Mouse (Mus musculus): ENCODE data around the gene Mast3.
"Not testable (repeated sequence)": the region's sequence is repeated elsewhere in the genome, so short reads cannot be mapped to it uniquely, and the experiment has no call there.

Gene Mast3

DNA sequence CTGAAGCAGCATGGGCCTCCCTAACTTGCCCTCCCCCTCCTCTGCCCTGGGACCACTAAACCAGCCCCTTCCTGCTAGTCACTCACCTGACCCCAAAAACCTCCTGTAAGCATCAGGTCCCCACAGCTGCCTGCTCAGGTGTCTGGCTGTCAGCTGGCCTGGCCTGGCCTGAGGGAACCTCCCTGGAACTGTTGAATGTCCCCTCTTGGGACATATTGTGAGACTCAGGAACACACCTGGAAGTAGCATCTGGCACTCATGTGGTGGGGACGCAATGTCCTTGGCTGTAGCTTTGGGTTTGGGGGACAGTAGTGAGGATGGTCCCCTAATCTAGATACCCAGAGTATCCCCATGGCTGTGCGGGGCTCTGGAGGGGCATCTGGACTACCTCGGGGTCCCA is 29.2 kb upstream of the Mast3 start:
- no peak for DNase-seq (ENCODE audit: low spot score)

DNA sequence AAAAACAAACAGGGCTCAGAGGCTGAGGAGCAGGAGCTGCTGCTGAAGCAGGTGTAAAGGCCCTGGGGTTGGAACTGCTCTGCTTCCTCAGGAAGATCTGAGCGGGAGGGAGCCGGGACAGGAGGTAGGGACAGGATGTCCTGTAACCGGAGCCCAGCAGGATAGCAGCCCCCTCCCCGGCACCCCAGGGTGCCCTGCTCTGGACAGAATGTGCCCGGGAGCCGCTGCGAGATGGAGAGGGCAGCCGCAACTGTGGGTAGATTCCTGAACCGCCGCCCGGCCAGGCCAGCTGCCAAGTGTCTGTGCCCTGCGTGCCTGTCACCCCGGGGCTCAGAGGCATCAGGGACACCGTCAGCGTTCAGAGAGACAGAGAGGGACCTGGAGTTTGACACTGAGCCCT is 28.7 kb upstream of the Mast3 start:
- no peak for DNase-seq (ENCODE audit: low spot score)

DNA sequence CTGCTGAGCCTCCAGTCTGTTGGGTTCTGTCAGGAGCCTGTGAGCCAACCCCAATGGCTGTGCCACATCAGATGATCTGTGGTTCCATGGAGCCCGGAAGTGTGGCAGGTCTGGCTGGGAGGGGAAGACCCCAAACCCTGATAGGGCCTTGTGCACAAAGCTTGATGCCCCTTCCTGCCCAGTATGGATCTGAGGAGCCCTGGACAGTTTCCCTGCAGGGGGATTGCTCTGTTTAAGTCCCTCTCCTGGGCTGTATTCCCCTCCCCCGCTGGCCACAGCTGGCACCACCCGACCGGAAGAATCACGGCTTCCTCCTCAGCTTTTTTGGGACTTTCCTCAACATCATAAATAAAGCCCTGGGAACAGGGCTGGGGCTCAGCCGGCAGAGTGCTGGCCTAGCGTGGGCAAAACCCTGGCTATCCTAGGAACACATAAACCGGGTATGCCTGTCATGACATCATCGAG is 28.2 kb upstream of the Mast3 start:
- no peak for DNase-seq (ENCODE audit: low spot score)

DNA sequence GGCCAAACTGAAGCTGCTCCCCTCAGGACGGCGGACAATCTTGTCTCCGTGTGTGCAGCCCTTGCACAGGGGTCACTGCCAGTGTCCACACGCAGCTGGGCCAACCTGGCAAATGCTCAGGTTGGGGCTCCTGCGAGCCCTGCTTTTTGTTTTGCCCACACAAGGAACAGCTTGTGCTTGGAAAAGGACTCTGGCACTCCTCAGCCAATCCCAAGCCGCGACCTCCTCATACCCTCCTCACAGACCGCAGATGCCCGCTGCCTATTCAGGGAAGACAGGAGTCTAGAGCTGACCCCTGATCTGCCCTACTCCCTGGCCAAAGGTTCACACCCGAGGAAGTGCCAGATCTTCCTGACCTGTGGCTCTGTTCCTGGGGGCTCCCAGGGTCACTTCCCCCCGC is 27.5 kb upstream of the Mast3 start:
- no peak for DNase-seq (ENCODE audit: low spot score)

DNA sequence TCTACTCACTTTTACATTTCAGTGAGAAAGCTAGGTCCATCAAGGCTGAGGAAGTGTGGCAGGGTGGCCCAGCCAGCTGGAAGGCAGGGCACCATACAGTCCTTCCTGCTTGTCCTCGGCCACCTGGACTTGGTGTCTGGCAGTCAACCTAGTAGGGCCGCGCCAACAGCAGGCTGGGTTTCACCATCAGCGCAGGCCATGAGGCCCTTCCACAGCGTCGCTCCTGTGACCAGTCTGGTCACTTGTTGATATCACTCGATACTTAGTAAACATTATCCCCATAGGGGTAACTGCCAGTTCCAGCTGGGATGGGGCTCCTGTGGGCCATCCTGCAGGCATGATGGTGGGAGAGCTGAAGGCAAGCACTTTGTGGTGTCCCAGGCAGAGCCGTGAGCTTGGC is 26.7 kb upstream of the Mast3 start:
- no peak for DNase-seq (ENCODE audit: low spot score)

DNA sequence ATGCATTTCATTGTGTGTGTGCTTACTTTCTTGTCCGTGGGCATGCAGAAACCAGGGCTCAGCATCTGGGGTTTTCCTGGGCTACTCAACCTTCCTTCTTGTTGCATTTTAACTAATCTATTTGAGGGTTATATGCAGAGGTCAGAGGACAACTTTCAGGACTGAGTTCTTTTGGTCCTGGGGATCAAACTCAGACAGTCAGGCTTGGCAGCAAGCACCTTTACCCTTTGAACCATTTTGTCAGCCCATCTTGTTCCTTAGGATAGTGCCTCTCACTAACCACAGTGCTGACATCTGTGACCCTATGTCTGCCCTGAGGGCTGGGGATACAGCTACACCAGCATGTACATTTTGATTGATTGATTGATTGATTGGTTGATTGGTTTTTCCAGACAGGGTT is 22.9 kb upstream of the Mast3 start:
- DNase-seq (ENCODE audit: low spot score) = no peak

DNA sequence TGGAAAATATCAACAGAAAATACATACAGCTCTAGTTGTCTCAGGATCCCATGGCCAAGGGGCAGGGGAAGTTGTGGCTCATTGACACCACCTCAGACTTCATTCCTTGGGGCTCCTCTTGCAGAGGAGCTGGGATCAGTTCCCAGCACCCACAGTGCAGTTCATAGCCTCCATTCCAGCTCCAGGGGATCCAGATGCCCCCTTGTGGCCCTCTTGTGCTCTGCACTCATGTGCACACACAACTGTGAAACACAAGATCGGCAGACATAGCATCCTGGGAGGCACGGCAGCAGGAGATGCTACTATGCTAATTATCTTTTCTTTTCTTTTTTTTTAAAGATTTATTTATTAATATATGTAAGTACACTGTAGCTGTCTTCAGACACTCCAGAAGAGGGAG is 22.2 kb upstream of the Mast3 start:
- no peak for DNase-seq (ENCODE audit: low spot score)

DNA sequence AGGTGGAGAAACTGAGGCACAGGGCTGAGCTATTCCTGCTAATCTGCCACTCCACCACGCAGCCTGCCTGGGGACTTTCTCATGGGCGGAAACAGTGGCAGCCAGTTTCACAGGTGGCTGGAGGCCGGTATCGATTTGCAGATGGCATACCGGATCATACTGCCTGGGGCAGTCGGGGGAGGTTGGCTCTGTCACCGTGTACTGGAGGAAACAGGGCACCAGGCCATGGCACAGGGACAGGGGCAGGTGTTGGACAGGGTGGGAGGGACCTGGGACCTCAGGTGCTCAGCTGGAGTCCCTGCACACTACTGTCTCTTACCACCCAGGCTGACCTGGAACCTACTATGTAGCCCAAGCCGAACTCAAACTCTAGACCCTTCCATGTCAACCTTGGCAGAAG is 21.0 kb upstream of the Mast3 start:
- DNase-seq (ENCODE audit: low spot score) = no peak

DNA sequence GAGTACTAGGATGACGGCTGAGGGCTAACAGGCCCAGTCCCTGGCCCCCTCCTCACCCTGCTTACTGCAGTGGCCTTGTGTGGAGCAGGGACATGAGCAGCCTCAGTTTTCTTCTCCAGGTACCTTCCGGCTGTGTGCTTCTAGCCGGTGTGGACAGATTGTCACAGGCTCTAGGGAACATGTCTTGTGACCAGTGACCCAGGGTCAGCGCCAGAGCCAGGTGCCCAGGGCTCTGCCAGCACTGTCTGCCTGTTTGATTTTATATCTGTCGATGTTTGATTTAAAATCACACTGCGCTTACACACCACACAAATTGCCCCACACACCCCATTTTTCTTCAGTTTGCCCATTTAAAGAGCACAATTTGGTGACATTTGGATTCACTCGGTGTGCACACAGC is 18.9 kb upstream of the Mast3 start:
- no peak for DNase-seq (ENCODE audit: low spot score)

DNA sequence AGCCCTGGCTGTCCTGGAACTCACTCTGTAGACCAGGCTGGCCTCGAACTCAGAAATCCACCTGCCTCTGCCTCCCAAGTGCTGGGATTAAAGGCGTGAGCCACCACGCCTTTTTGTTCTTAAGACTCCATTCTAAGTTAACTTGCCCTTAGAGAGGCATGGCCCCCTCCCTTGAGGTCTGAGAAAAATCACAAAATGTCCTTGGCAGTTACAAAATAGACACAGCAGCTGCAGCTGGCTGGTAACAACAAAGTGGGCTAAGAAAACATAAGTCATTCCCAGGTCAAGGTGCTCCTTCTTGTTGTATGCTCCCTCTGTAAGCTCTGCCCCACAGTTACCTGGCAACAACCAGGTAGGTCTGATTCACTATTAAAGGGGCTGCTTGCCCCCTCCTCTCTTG is 17.7 kb upstream of the Mast3 start:
- DNase-seq (ENCODE audit: low spot score) = not testable (repeated sequence)

DNA sequence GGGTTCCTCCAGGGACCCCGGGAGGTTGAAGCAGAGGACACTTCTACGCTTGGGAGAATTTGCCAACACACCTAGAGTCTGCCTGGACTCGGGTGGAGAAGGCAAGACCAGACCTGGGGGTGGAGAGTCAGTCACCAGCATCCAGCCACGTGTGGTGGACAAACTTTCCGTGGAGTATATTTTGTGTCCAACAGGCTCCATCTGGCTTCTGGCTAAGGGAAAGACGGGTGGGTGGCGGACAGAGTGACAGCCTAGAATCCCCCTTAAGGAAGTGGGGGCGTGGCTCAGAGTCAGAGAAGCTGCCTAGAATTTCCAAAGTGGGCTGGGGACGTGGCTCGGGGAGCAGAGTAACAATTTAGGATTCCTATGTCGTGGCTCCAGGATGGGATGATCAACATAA is 17.1 kb upstream of the Mast3 start:
- no peak for DNase-seq (ENCODE audit: low spot score)

DNA sequence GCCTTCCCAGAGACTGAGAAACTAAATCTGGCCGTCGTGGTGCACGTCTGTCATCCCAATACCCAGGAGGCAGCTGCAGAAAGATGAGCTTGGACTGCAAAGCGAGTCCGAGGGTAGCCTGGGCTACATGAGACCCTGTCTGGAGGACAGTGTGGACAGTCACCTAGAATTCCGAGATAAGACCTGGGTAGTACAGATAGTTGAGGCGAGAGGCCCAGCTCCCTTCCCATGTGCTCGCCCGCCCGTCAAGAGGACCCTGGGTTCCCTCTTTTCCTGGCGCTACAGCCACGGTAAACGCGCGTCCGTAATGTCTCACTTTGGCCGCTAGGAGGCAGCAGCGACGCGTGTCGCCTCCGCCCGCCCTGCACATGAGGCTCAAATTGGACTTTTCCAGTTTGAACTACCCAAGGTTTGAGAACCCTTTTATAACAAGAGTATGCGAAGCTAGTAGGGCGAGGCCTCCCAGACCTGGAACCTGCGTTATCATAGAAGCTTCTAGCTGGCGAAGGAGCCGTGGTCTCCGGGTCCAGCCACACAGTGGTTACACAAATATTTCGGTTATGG is 16.6 kb upstream of the Mast3 start:
- DNase-seq (ENCODE audit: low spot score) = no peak

DNA sequence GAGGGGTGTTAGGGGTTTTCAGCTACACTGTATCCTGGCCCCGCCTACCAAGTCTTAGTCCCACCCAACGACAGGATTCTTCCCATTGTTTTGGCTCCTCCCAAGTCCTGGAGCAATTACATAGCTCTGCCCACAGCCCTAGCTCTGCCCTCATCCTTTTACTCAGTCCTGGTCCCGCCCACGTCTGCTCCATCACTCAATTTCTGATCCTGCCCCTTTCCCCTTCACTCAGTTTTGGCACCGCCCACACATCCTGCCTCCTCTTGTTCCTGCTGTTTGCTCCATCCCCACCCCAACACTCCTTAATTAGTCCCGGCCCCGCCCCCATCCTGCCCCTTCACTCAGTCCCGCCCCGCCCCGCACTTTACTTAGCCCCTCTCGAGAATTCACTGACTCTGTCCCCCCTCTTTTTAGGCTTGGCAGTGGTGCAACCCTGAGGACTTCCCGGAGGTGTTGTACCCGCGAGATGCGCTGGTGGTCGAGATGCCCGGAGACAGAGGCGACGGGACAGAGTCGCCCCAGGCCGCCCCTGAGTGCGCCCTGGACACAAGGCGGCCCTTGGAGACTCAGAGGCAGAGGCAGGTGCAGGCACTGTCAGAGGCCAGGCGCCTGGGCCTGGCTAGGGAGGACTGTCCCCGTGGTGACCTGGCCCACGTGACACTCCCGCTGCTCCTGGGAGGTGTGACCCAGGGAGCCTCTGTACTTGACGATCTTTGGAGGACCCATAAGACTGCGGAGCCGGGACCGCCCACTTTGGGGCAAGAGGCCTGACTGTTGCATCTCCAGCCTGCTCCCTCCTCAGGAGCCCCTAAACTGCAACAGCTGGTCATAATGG is 15.5 kb upstream of the Mast3 start:
- DNase-seq (ENCODE audit: low spot score) = no peak

DNA sequence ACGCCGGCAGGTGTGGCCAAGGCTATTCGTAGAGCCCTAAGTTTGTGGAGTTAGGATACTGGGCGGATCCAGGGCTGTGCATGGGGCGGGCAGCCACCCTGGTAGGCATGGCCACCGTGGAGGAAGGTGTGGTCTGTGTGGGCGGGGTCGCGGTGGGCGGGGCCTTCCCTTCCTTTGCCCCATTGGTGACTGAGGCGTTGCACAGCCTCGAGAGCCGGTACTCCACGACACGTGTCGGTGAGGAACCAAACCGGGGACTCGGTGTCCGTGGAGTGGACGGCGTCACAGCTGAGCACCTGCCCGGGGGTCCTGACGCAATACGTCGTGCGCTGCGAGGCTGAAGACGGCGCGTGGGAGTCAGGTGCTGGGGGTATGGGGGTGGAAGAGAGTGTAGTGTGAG is 11.8 kb upstream of the Mast3 start:
- no peak for DNase-seq (ENCODE audit: low spot score)

DNA sequence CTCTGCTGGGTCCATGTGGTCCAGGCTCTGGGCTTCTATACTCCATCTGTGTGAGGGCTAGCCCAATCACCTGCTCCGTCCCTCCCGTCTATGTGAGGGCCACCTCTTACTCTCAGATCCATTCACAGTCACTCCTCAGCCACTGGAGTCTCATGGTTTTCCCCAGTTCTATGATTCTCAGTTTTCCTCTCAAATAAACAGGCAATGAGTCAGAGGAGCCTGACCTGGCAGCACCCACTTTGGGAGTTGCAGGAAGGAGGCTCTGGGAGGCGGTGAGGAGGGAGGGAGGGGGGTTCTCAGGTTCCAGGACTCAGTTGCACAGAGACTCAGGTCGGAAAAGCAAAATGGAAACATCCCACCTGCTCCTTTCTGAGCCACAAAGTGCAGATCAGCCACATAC is 8.0 kb upstream of the Mast3 start:
- no peak for DNase-seq (ENCODE audit: low spot score)

DNA sequence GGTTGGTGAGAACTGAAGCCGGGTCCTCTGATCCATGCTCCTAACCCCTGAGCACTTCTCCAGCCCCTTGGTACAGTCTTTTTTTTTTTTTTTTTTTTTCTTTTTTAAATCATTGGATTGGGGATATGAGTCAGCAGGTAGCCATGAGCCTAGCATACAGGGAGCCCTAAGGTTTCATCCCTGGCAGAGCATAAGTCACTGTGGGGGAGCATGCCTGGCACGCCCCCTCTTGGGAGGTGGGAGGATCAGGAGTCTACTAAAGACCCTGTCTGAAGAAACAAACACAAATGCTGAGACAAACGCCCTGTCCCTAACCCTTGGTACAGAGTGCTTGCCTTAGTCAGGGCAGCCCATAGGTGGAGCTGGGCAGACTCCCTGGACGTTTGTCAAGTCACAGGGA is 7.2 kb upstream of the Mast3 start:
- DNase-seq (ENCODE audit: low spot score) = no peak

DNA sequence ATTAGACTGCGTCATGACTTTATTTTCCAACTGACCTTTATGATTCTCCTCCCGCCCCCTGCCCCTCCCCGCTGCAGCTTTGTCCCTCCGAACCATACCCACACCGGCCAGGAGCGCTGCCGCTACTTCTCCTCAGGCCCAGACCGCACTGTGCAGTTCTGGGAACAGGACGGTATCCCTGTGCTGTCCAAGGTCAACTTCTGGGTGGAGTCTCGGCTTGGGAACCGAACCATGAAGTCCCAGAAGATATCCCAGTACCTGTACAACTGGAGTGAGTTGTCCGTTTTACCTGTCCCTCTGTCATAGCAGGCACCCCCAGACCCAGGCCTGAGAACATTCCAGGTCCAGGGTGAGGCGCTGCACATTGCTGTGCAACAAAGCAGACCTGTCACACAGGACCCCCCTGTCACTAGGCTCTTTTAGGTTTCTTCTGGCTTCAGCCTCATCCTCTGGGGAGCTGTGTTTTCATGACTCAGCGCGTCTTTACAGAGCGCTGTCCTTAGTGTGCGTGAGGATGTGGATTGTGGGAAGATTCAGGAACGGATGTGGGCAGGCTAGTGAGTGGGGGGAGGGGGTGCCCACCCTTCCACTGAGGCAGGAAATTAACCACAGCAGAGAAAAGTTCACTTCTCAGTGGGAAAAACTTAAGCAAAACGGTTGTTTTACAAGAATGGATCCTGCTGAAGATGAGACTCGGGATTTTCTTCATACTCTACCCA is 6.3 kb upstream of the Mast3 start:
- no peak for DNase-seq (ENCODE audit: low spot score)

DNA sequence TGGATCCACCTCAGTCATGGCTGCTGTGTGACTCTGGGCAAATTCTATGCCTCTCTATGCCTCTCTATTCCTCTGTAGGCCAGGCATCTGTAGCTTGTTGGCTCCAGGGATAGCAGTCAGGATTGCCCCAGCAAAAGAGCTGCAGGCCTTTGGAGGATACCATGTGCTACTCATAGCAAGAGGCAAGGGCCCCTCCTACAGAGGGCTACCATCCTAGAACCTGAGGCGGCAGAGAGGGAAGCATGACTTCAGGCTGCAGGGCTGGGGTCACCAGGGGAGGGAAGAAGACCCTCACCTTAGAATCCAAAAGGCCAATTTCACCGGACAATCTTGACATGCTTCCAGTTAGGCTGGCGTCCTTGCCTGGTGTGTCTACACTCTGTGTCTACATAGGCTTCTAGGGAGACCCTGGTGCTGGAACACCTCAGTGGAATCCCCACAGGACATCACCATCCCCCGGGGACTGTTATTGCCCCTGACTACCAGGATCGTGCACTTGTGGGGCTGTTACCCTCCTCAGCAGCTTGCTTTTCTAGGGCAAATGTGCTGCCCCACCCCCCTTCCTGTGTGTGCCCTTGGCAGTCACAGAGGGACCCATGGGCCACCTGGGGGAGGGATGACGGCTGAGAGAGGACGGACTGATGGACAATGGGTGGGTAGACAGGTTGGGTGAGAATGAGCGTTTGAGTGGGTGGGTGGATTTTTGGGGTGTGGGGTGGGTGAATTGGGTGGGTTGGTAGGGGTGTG is 4.3 kb upstream of the Mast3 start:
- no peak for DNase-seq (ENCODE audit: low spot score)

DNA sequence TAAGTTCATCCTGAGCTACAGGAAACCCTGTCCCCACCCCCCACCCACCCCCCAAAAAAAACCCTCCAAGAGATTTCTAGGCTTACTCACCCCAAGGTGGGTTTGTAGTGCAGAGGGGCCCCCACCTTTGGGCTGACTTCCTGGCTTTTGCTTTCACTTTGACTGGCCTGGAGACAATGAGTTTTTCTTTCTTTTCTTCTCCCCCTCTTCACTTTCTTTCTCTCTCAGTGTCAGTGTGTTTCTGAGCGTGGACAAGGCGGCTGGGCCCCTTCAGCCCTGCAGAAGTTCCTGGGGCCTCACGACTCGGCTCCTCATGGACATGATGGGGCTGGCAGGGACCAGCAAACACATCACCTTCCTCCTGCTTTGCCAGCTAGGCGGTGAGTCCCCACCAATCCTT is 3.4 kb upstream of the Mast3 start, which contains the start of gene Il12rb1:
Gene Il12rb1 (plus strand): TSS at position 211 of the 400 bp plus-strand sequence.
- DNase-seq (ENCODE audit: low spot score) = no peak

DNA sequence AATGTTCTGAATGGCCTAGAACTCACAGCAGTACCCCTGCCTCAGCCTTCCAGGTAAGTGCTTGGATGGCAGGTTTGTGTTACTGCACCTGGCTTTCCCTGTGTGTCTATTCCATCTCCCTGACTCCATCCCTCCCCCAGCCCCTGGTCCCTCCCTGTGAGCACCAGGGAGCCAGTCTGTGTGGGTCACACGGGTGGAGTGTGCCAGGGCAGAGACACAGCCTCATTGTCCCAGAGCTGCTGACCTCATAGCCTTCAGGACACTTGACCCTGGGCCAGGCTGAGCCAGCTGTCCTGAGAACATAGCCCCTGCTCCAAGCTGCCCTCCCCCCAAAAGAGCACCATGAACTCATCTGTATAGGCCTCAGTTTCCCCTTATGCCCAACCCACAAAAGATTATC is 2.5 kb upstream of the Mast3 start:
- DNase-seq (ENCODE audit: low spot score) = no peak

DNA sequence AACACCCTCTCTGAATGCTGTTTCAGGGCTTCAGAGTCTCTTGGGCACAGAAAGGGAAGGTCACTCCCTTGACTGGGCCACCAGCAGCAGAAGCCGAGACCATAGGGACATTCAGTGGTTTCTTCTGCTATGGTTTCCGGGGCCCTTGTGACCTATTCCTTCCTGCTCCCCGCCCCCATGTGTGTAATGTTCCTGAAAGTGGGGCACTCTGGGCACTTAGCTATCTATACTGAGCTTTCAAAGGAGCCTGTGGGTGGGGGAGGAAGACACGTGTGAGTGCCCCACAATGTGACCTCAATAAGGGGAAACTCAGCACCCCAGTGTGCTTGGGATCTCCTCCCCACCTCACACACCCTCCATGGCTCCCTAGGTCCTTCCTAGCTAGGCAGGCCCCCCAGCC is 1.7 kb upstream of the Mast3 start:
- DNase-seq (ENCODE audit: low spot score) = no peak

DNA sequence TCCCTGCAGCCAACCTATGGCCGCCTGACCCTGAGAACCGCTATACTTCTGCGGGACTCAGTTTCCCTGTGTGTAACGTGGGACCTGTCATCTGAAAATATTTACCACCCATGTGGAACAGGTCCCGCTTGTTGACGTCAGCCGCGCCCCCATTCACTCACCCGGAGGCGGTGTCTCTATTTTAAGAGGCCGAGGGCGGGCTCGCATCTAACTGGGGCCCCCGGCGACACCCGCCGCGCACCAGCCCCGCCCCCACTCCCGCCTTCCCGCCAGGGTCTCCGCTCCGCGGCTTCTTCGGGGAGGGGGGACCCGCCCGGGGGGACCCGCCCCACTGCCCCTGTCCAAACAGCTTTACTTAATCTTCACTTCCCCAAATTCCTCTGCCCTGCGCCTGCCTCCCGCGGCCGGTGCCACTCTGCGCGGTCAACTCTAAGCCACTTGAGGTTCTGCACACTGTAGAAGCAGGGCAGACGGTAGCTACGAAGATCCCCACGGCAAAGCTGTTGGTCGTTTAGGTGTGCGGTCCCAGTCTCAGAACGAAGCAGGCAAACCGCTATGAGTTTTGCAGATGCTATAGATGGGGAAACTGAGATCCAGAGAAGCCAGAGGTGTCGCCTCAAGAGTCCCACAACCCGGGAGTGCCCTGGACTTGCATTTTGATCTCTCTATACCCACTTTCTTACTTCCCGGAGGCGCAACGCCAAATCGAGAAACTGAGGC is 933 bp downstream of the Mast3 start:
- no peak for DNase-seq (ENCODE audit: low spot score)

All from layer of hippocampus, adult 9-10 months (tissue).